Mouse (Mus musculus) G1E (cell line): ENCODE measurements around the gene Vps37c. TPM values are rescaled to one million over a fixed set of nuclear protein-coding genes. Genes with fewer than 3 reads are reported as not detected.

Experiments
- ATAC-seq: 2 replicates; pipeline ENCODE4 v1.8.0; 2016; ENCODE audit warnings: mild to moderate bottlenecking; ENCODE audit not compliant: insufficient number of reproducible peaks, poor library complexity, low FRiP score, severe bottlenecking; ENCODE audit errors: extremely low read depth
- DNase-seq: peaks from one replicate; pipeline ENCODE4 v3.0.0; 2012; ENCODE audit warnings: low spot score
- H3K27me3 ChIP-seq: 2 replicates; pipeline ENCODE4 v1.6.1; 2012; ENCODE audit warnings: mild to moderate bottlenecking, low read length, inconsistent platforms; ENCODE audit not compliant: insufficient read depth
- H3K36me3 ChIP-seq: replicated peaks from 2 replicates; pipeline ENCODE3; 2012; ENCODE audit warnings: mild to moderate bottlenecking, inconsistent platforms
- H3K4me1 ChIP-seq: 2 replicates; pipeline ENCODE4 v1.6.1; 2012; ENCODE audit warnings: low read depth, low read length, inconsistent platforms, mixed read lengths; ENCODE audit not compliant: insufficient read depth
- H3K4me3 ChIP-seq: 2 replicates; pipeline ENCODE4 v1.5.1; 2012; ENCODE audit warnings: low read depth, mild to moderate bottlenecking, inconsistent platforms, low read length, moderate library complexity, mixed read lengths
- H3K9me3 ChIP-seq: replicated peaks from 2 replicates; pipeline ENCODE4 v1.6.1; 2012; ENCODE audit warnings: inconsistent platforms
- CTCF ChIP-seq: IDR thresholded peaks from 2 replicates; pipeline ENCODE4 v1.5.1; 2012; ENCODE audit warnings: low read depth, low read length, inconsistent platforms, mixed read lengths
- GATA1 ChIP-seq: IDR thresholded peaks from 2 replicates; pipeline ENCODE4 v1.6.1; 2012; ENCODE audit warnings: borderline replicate concordance, low read length, inconsistent platforms, mixed read lengths
- GATA2 ChIP-seq: IDR thresholded peaks from 2 replicates; pipeline ENCODE4 v1.6.1; 2012; ENCODE audit warnings: low read depth, low read length, inconsistent platforms, borderline replicate concordance
- POLR2AphosphoS5 ChIP-seq: IDR thresholded peaks from 2 replicates; pipeline ENCODE4 v1.6.1; 2012; ENCODE audit warnings: low read depth, low read length, inconsistent platforms; ENCODE audit not compliant: insufficient replicate concordance
- TAL1 ChIP-seq: conservative IDR thresholded peaks from 2 replicates; pipeline ENCODE4 v1.6.1; 2012; ENCODE audit warnings: low read depth, low read length, inconsistent platforms, mixed read lengths
- polyA plus RNA-seq: library from polyadenylated mRNA; stranded (reverse); fragments of >175 nt; gene quantifications from 2 replicates; pipeline ENCODE4 v1.2.3, GENCODE M21; 2012
- total RNA-seq, 2 experiments: library from RNA; stranded (forward) in 1 of 2; stranded (reverse) in 1 of 2; fragments of 200-1000 nt in 1 of 2; fragments of >200 nt in 1 of 2; fragmentation: Nextera tagmentation in 1 of 2; gene quantifications; 2 replicates each; pipeline ENCODE4 v1.2.3; 2014 to 2017

The Vps37c gene
- total and polyA plus RNA-seq, 3 experiments = 5.2 to 34.9 (median 16.3) TPM

GRCm38 (mm10) chr19:10749295-10749694 is 60.8 kb downstream of the Vps37c start:
- Histone ChIP-seq H3K9me3 (no peaks in the 10 kb centered on the region), H3K36me3 (no peaks in the 10 kb centered on the region), H3K27me3 (peaks cover 11% of the 10 kb centered on the region; the same call in 1 of the 2 replicates), H3K4me1 (no peaks in the 10 kb centered on the region), H3K4me3 (no peak overlapping the region)
- TF ChIP-seq POLR2AphosphoS5 (no peak), GATA1 (no peak), CTCF (no peak), TAL1 (no peak), GATA2 (no peak)
- DNase-seq (no peak), ATAC-seq (no peak)

- no peak overlapping the region for H3K4me3 ChIP-seq
- H3K27me3 ChIP-seq = peaks cover 9% of the 10 kb centered on the region; the same call in 1 of the 2 replicates
- no peaks in the 10 kb centered on the region for H3K9me3 ChIP-seq
- no peaks in the 10 kb centered on the region for H3K4me1 ChIP-seq
- H3K36me3 ChIP-seq = no peaks in the 10 kb centered on the region
- ATAC-seq (no peak), DNase-seq (no peak)
- TF ChIP-seq GATA2 = no peak
- TF ChIP-seq TAL1 = no peak
- TF ChIP-seq CTCF = no peak
- TF ChIP-seq GATA1 = no peak
- TF ChIP-seq POLR2AphosphoS5 = no peak
Observed at GRCm38 (mm10) chr19:10750161-10750560, 61.6 kb downstream of the Vps37c start.

- H3K27me3 ChIP-seq = peaks cover 4% of the 10 kb centered on the region; the same call in 1 of the 2 replicates
- ATAC-seq (no peak), DNase-seq (no peak)
- H3K36me3 ChIP-seq = no peaks in the 10 kb centered on the region
- no peak overlapping the region for H3K4me3 ChIP-seq
- no peaks in the 10 kb centered on the region for H3K9me3 ChIP-seq
- no peaks in the 10 kb centered on the region for H3K4me1 ChIP-seq
- no peak for TF ChIP-seq GATA1
- no peak for TF ChIP-seq POLR2AphosphoS5
- no peak for TF ChIP-seq CTCF
Observed at GRCm38 (mm10) chr19:10751607-10752006, 63.1 kb downstream of the Vps37c start.

- peaks cover 4% of the 10 kb centered on the region; the same call in 1 of the 2 replicates for H3K27me3 ChIP-seq
- H3K36me3 ChIP-seq = no peaks in the 10 kb centered on the region
- H3K4me3 ChIP-seq = no peak overlapping the region
- ATAC-seq = no peak
- no peak for TF ChIP-seq TAL1
- TF ChIP-seq GATA2 = no peak
- TF ChIP-seq POLR2AphosphoS5 = no peak
- TF ChIP-seq CTCF = no peak
- TF ChIP-seq GATA1 = no peak
- H3K4me1 ChIP-seq = no peaks in the 10 kb centered on the region
- DNase-seq = no peak
- no peaks in the 10 kb centered on the region for H3K9me3 ChIP-seq
Observed at GRCm38 (mm10) chr19:10752106-10752505, 63.6 kb downstream of the Vps37c start.

GRCm38 (mm10) chr19:10752646-10753045 is 64.1 kb downstream of the Vps37c start:
- no peaks in the 10 kb centered on the region for H3K36me3 ChIP-seq
- DNase-seq (no peak), ATAC-seq (no peak)
- TF ChIP-seq GATA2 (no peak), GATA1 (no peak), CTCF (no peak), TAL1 (no peak), POLR2AphosphoS5 (no peak)
- H3K4me1 ChIP-seq = no peaks in the 10 kb centered on the region
- peaks cover 4% of the 10 kb centered on the region; the same call in 1 of the 2 replicates for H3K27me3 ChIP-seq
- no peaks in the 10 kb centered on the region for H3K9me3 ChIP-seq
- H3K4me3 ChIP-seq = no peak overlapping the region

GRCm38 (mm10) chr19:10757125-10757524 is 68.6 kb downstream of the Vps37c start:
- ATAC-seq = no peak
- no peak for TF ChIP-seq CTCF
- no peak for TF ChIP-seq GATA2
- TF ChIP-seq TAL1 = no peak
- TF ChIP-seq GATA1 = no peak
- no peak for TF ChIP-seq POLR2AphosphoS5

GRCm38 (mm10) chr19:10757526-10757925 is 69.0 kb downstream of the Vps37c start:
- Histone ChIP-seq H3K4me1 (no peaks in the 10 kb centered on the region), H3K9me3 (no peaks in the 10 kb centered on the region), H3K27me3 (no peaks in the 10 kb centered on the region), H3K36me3 (no peaks in the 10 kb centered on the region), H3K4me3 (no peak overlapping the region)
- TF ChIP-seq CTCF = no peak
- no peak for TF ChIP-seq GATA1
- TF ChIP-seq POLR2AphosphoS5 = no peak
- TF ChIP-seq GATA2 = no peak
- TF ChIP-seq TAL1 = no peak
- no peak for DNase-seq
- ATAC-seq = no peak

More at GRCm38 (mm10) chr19:10757125-10757524, 68.6 kb downstream of the Vps37c start:
- no peak overlapping the region for H3K4me3 ChIP-seq
- H3K36me3 ChIP-seq = no peaks in the 10 kb centered on the region
- H3K27me3 ChIP-seq = no peaks in the 10 kb centered on the region
- DNase-seq = no peak
- H3K9me3 ChIP-seq = no peaks in the 10 kb centered on the region
- H3K4me1 ChIP-seq = no peaks in the 10 kb centered on the region
